Mouse (Mus musculus) kidney, postnatal 4 days (tissue): ENCODE measurements around the gene Ica1.
A peak's percentile ranks its signal among the peaks of the same experiment; 100 is the strongest.

Source experiments
- DNase-seq, 2 experiments: peaks; one replicate each; pipeline ENCODE4 v3.0.0; 2021; ENCODE audit warnings: mixed read lengths in 2 of 2

Ica1 gene

GRCm38 (mm10) chr6:8686678-8687580, 91.4 kb downstream of the Ica1 start:
- no peak for DNase-seq

- DNase-seq, result peak; percentile 34 to 63
Measured at GRCm38 (mm10) chr6:8683379-8683778, 94.9 kb downstream of the Ica1 start.

GRCm38 (mm10) chr6:8680931-8681330, 97.4 kb downstream of the Ica1 start:
- DNase-seq, result no peak

- DNase-seq, result no peak
Measured at GRCm38 (mm10) chr6:8673013-8673412, 105.3 kb downstream of the Ica1 start.

GRCm38 (mm10) chr6:8669343-8669742, 108.9 kb downstream of the Ica1 start:
- peak in 1 of 2 experiments; percentile 47 for DNase-seq

GRCm38 (mm10) chr6:8668013-8668811, 110.1 kb downstream of the Ica1 start:
- DNase-seq, result no peak

GRCm38 (mm10) chr6:8665786-8666185, 112.5 kb downstream of the Ica1 start:
- DNase-seq, result no peak

GRCm38 (mm10) chr6:8664956-8665355, 113.3 kb downstream of the Ica1 start:
- DNase-seq, result no peak

- DNase-seq, result no peak
Measured at GRCm38 (mm10) chr6:8663092-8663740, 115.1 kb downstream of the Ica1 start.

- no peak for DNase-seq
Measured at GRCm38 (mm10) chr6:8661404-8661803, 116.9 kb downstream of the Ica1 start.

- no peak for DNase-seq
Measured at GRCm38 (mm10) chr6:8660076-8660475, 118.2 kb downstream of the Ica1 start.

- DNase-seq, result no peak
Measured at GRCm38 (mm10) chr6:8659194-8659959, 118.9 kb downstream of the Ica1 start.

- DNase-seq, result no peak
Measured at GRCm38 (mm10) chr6:8658431-8658830, 119.9 kb downstream of the Ica1 start.

GRCm38 (mm10) chr6:8657459-8657858, 120.8 kb downstream of the Ica1 start:
- DNase-seq, result no peak

GRCm38 (mm10) chr6:8655454-8655853, 122.8 kb downstream of the Ica1 start:
- DNase-seq, result no peak

- no peak for DNase-seq
Measured at GRCm38 (mm10) chr6:8650413-8650812, 127.9 kb downstream of the Ica1 start.

- no peak for DNase-seq
Measured at GRCm38 (mm10) chr6:8649295-8649865, 128.9 kb downstream of the Ica1 start.

- DNase-seq, result no peak
Measured at GRCm38 (mm10) chr6:8648185-8648901, 129.9 kb downstream of the Ica1 start.

GRCm38 (mm10) chr6:8647513-8648184, 130.6 kb downstream of the Ica1 start:
- DNase-seq, result no peak

GRCm38 (mm10) chr6:8645708-8646107, 132.6 kb downstream of the Ica1 start:
- no peak for DNase-seq

GRCm38 (mm10) chr6:8644703-8645102, 133.6 kb downstream of the Ica1 start:
- no peak for DNase-seq
